Mouse (Mus musculus): ENCODE data around the gene Myl6. TPM values are rescaled to one million over a fixed set of nuclear protein-coding genes. Genes with fewer than 3 reads are reported as not detected.

Myl6 gene
- polyA plus RNA-seq, 1 experiment: 1,416 TPM

GRCm38 (mm10) chr10:128445407-128445806 lies 48.5 kb downstream of the Myl6 start:
- WGBS: 72% methylated on average over 4 of the region's 4 CpGs
- Histone ChIP-seq H3K4me1 (ENCODE audit: control insufficient read depth, insufficient read depth, low read length) (no peaks in the 10 kb centered on the region), H3K27me3 (replicated peaks; ENCODE audit: control insufficient read depth, insufficient read depth, low read length) (no peaks in the 10 kb centered on the region), H3K36me3 (ENCODE audit: control insufficient read depth, insufficient read depth, low read length) (no peaks in the 10 kb centered on the region), H3K27ac (ENCODE audit: insufficient read depth, low read depth, low read length) (no peak overlapping the region), H3K4me3 (ENCODE audit: insufficient read depth, low read depth, low read length) (no peak overlapping the region)
- TF ChIP-seq CTCF (conservative IDR thresholded peaks at IDR 0.05; ENCODE audit: insufficient read depth, insufficient read length, low read depth, low read length) (no peak), POLR2A (IDR thresholded peaks at IDR 0.05; ENCODE audit: low read depth, low read length) (no peak)
- peak; percentile 40 for DNase-seq

- TF ChIP-seq POLR2A (IDR thresholded peaks at IDR 0.05; ENCODE audit: low read depth, low read length): no peak
- no peak for TF ChIP-seq CTCF (conservative IDR thresholded peaks at IDR 0.05; ENCODE audit: insufficient read depth, insufficient read length, low read depth, low read length)
- no peak overlapping the region for H3K27ac ChIP-seq (ENCODE audit: insufficient read depth, low read depth, low read length)
Measured at GRCm38 (mm10) chr10:128444354-128444753, 49.6 kb downstream of the Myl6 start.

GRCm38 (mm10) chr10:128442718-128443117 lies 51.2 kb downstream of the Myl6 start:
- H3K27ac ChIP-seq (ENCODE audit: insufficient read depth, low read depth, low read length): no peak overlapping the region
- no peak for DNase-seq
- 0 out of 2 replicates have a peak, but pooled peaks cover 4% of the 10 kb centered on the region for H3K36me3 ChIP-seq (ENCODE audit: control insufficient read depth, insufficient read depth, low read length)
- no peaks in the 10 kb centered on the region for H3K27me3 ChIP-seq (replicated peaks; ENCODE audit: control insufficient read depth, insufficient read depth, low read length)
- no peak for TF ChIP-seq CTCF (conservative IDR thresholded peaks at IDR 0.05; ENCODE audit: insufficient read depth, insufficient read length, low read depth, low read length)
- TF ChIP-seq POLR2A (IDR thresholded peaks at IDR 0.05; ENCODE audit: low read depth, low read length): no peak
- no peaks in the 10 kb centered on the region for H3K4me1 ChIP-seq (ENCODE audit: control insufficient read depth, insufficient read depth, low read length)
- H3K4me3 ChIP-seq (ENCODE audit: insufficient read depth, low read depth, low read length): no peak overlapping the region
- 82% methylated on average over 1 of the region's 1 CpGs for whole genome bisulfite sequencing

More at GRCm38 (mm10) chr10:128444354-128444753, 49.6 kb downstream of the Myl6 start:
- no peak overlapping the region for H3K4me3 ChIP-seq (ENCODE audit: insufficient read depth, low read depth, low read length)
- H3K27me3 ChIP-seq (replicated peaks; ENCODE audit: control insufficient read depth, insufficient read depth, low read length): no peaks in the 10 kb centered on the region
- 20% methylated on average over 6 of the region's 6 CpGs for WGBS
- DNase-seq: no peak
- no peaks in the 10 kb centered on the region for H3K36me3 ChIP-seq (ENCODE audit: control insufficient read depth, insufficient read depth, low read length)
- no peaks in the 10 kb centered on the region for H3K4me1 ChIP-seq (ENCODE audit: control insufficient read depth, insufficient read depth, low read length)

- WGBS: 90% methylated on average over 10 of the region's 10 CpGs
- Histone ChIP-seq H3K36me3 (ENCODE audit: control insufficient read depth, insufficient read depth, low read length) (peaks cover 8% of the 10 kb centered on the region; the same call in 1 of the 2 replicates), H3K27ac (ENCODE audit: insufficient read depth, low read depth, low read length) (no peak overlapping the region), H3K27me3 (replicated peaks; ENCODE audit: control insufficient read depth, insufficient read depth, low read length) (no peaks in the 10 kb centered on the region), H3K4me1 (ENCODE audit: control insufficient read depth, insufficient read depth, low read length) (no peaks in the 10 kb centered on the region), H3K4me3 (ENCODE audit: insufficient read depth, low read depth, low read length) (no peak overlapping the region)
- DNase-seq: no peak
- no peak for TF ChIP-seq CTCF (conservative IDR thresholded peaks at IDR 0.05; ENCODE audit: insufficient read depth, insufficient read length, low read depth, low read length)
- TF ChIP-seq POLR2A (IDR thresholded peaks at IDR 0.05; ENCODE audit: low read depth, low read length): no peak
Measured at GRCm38 (mm10) chr10:128441324-128442119, 52.4 kb downstream of the Myl6 start.

Other genes with a start within 250 kb of the Myl6 start
- gene Apon, start 240.0 kb downstream of the Myl6 start, polyA plus RNA-seq (2012; rRNA removed): not detected in 2 replicates
- 0.08 and 0.30 TPM in 2 replicates for gene Apof, start 225.5 kb downstream of the Myl6 start, polyA plus RNA-seq (2012; rRNA removed)
- gene Stat2, start 223.6 kb downstream of the Myl6 start, polyA plus RNA-seq (2012; rRNA removed): 18.6 TPM in 2 replicates
- 0.05 and 0.10 TPM in 2 replicates for gene Il23a, start 195.4 kb downstream of the Myl6 start, polyA plus RNA-seq (2012; rRNA removed)
- 18.1 and 21.1 TPM in 2 replicates for gene Pan2, start 190.8 kb downstream of the Myl6 start, polyA plus RNA-seq (2012; rRNA removed)
- 90.8 and 118 TPM in 2 replicates for gene Cnpy2, start 171.7 kb downstream of the Myl6 start, polyA plus RNA-seq (2012; rRNA removed)
- gene Cs, start 156.4 kb downstream of the Myl6 start, polyA plus RNA-seq (2012; rRNA removed): 252 and 273 TPM in 2 replicates
- 58.7 and 72.3 TPM in 2 replicates for gene Coq10a, start 125.1 kb downstream of the Myl6 start, polyA plus RNA-seq (2012; rRNA removed)
- 21.5 and 22.5 TPM in 2 replicates for gene Ankrd52, start 117.0 kb downstream of the Myl6 start, polyA plus RNA-seq (2012; rRNA removed)
- gene Slc39a5, start 92.9 kb downstream of the Myl6 start, polyA plus RNA-seq (2012; rRNA removed): 114 and 137 TPM in 2 replicates
- 33.2 and 37.8 TPM in 2 replicates for gene Nabp2, start 82.7 kb downstream of the Myl6 start, polyA plus RNA-seq (2012; rRNA removed)
- 19.5 and 19.6 TPM in 2 replicates for gene Rnf41, start 82.5 kb downstream of the Myl6 start, polyA plus RNA-seq (2012; rRNA removed)
- 81.3 and 81.4 TPM in 2 replicates for gene Smarcc2, start 34.9 kb downstream of the Myl6 start, polyA plus RNA-seq (2012; rRNA removed)
- gene Myl6b, start 4.5 kb upstream of the Myl6 start, polyA plus RNA-seq (2012; rRNA removed): 8.4 and 10.6 TPM in 2 replicates
- 24.5 and 25.5 TPM in 2 replicates for gene Esyt1, start 31.7 kb upstream of the Myl6 start, polyA plus RNA-seq (2012; rRNA removed)
- gene Zc3h10, start 53.6 kb upstream of the Myl6 start, polyA plus RNA-seq (2012; rRNA removed): 10.0 and 11.3 TPM in 2 replicates
- gene Rpl41, start 55.2 kb upstream of the Myl6 start, polyA plus RNA-seq (2012; rRNA removed): 1,799 and 2,275 TPM in 2 replicates
- gene Pa2g4, start 71.8 kb upstream of the Myl6 start, polyA plus RNA-seq (2012; rRNA removed): 18.5 and 25.1 TPM in 2 replicates
- 26.9 and 30.2 TPM in 2 replicates for gene Erbb3, start 95.5 kb upstream of the Myl6 start, polyA plus RNA-seq (2012; rRNA removed)
- gene Rps26, start 132.6 kb upstream of the Myl6 start, polyA plus RNA-seq (2012; rRNA removed): 520 and 798 TPM in 2 replicates
- gene Ikzf4, start 151.8 kb upstream of the Myl6 start, polyA plus RNA-seq (2012; rRNA removed): 2.9 and 3.2 TPM in 2 replicates
- gene Suox, start 179.9 kb upstream of the Myl6 start, polyA plus RNA-seq (2012; rRNA removed): 76.3 and 84.1 TPM in 2 replicates
- gene Rab5b, start 202.1 kb upstream of the Myl6 start, polyA plus RNA-seq (2012; rRNA removed): 101 and 111 TPM in 2 replicates
- 0.61 and 1.0 TPM in 2 replicates for gene Pmel, start 210.1 kb upstream of the Myl6 start, polyA plus RNA-seq (2012; rRNA removed)
- gene Cdk2, start 210.9 kb upstream of the Myl6 start, polyA plus RNA-seq (2012; rRNA removed): 12.4 and 12.7 TPM in 2 replicates

All from kidney, adult 2 months (tissue).